Mouse (Mus musculus): ENCODE results near the gene Slit2.

- TF ChIP-seq CTCF (IDR thresholded peaks at IDR 0.05; ENCODE audit: extremely low read depth, insufficient read depth, insufficient read length, insufficient replicate concordance) (no peak), POLR2A (IDR thresholded peaks at IDR 0.05; ENCODE audit: low read depth, low read length) (no peak)
Measured at GRCm38 (mm10) chr5:47990926-47991325, 8.0 kb downstream of the Slit2 start.

All from spleen, adult 2 months (tissue).